Mouse (Mus musculus) liver, embryonic 14.5 days (tissue): ENCODE results near the gene Smc6. TPM values are rescaled to one million over a fixed set of nuclear protein-coding genes. Genes with fewer than 3 reads are reported as not detected.
A peak's percentile ranks its signal among the peaks of the same experiment; 100 is the strongest.

Experiments
- ATAC-seq: fragments of 200-750 bp; cut with Nextera tagmentation; 2 replicates; pipeline ENCODE4 v1.8.0; 2017; ENCODE audit warnings: moderate number of reproducible peaks, mild to moderate bottlenecking, moderate library complexity; ENCODE audit not compliant: insufficient read depth
- DNase-seq, 3 experiments: peaks; one replicate each; pipeline ENCODE4 v3.0.0-alpha.2; 2012 to 2013; ENCODE audit warnings: low read depth in 3 of 3, low spot score in 3 of 3
- H3K27ac ChIP-seq: fragments of 300-500 bp; sonication (generic); 2 replicates; pipeline ENCODE4 v1.5.1; 2014; ENCODE audit warnings: moderate library complexity, mild to moderate bottlenecking, control low read depth, inconsistent platforms
- H3K27me3 ChIP-seq: fragments of 300-500 bp; sonication (generic); 2 replicates; pipeline ENCODE4 v1.6.1; 2014; ENCODE audit warnings: mild to moderate bottlenecking, low read length, moderate library complexity; ENCODE audit not compliant: control insufficient read depth, insufficient read depth
- H3K36me3 ChIP-seq: fragments of 300-500 bp; sonication (generic); replicated peaks from 2 replicates; pipeline ENCODE4 v1.6.1; 2014; ENCODE audit warnings: low read depth; ENCODE audit not compliant: control insufficient read depth, insufficient read depth
- H3K4me1 ChIP-seq, 2 experiments: fragments of 200-500 bp in 1 of 2; fragments of 300-500 bp in 1 of 2; sonication (generic) in 1 of 2; replicated peaks; 2 replicates each; pipeline ENCODE4 v1.6.1; 2012 to 2014; ENCODE audit warnings: antibody characterized with exemption in 1 of 2, inconsistent platforms in 1 of 2, low read length in 1 of 2; ENCODE audit not compliant: control insufficient read depth in 2 of 2, insufficient read depth in 2 of 2
- H3K4me2 ChIP-seq: fragments of 300-500 bp; sonication (generic); 2 replicates; pipeline ENCODE4 v1.6.1; 2014; ENCODE audit warnings: low read depth, mild to moderate bottlenecking, control low read depth, moderate library complexity
- H3K4me3 ChIP-seq, 2 experiments: fragments of 200-500 bp in 1 of 2; fragments of 300-500 bp in 1 of 2; sonication (generic) in 1 of 2; 2 replicates each; pipeline ENCODE4 v1.5.1; 2012 to 2014; ENCODE audit warnings: low read depth in 2 of 2, low read length in 2 of 2, mild to moderate bottlenecking in 2 of 2, control low read depth in 1 of 2, inconsistent platforms in 1 of 2, moderate library complexity in 1 of 2; ENCODE audit not compliant: insufficient read depth in 1 of 2
- H3K9ac ChIP-seq: fragments of 300-500 bp; sonication (generic); replicated peaks from 2 replicates; pipeline ENCODE4 v1.6.1; 2014; ENCODE audit warnings: mild to moderate bottlenecking, control low read depth, moderate library complexity
- H3K9me3 ChIP-seq: fragments of 300-500 bp; sonication (generic); 2 replicates; pipeline ENCODE4 v1.6.1; 2016; ENCODE audit warnings: low read length, mixed read lengths; ENCODE audit not compliant: control insufficient read depth
- CTCF ChIP-seq: IDR thresholded peaks from 2 replicates; pipeline ENCODE4 v1.5.1; 2016; ENCODE audit warnings: antibody characterized with exemption, low read depth, control low read depth
- EP300 ChIP-seq: IDR thresholded peaks from 2 replicates; pipeline ENCODE4 v1.6.1; 2016; ENCODE audit warnings: antibody characterized with exemption, low read depth
- WGBS: fragments of 180-500 bp; shearing (Covaris S2); extraction: QIAGEN DNeasy Blood & Tissue Kit; methylation state at CpG from one replicate; pipeline ENCODE4 v1.1.7; 2014; ENCODE audit not compliant: insufficient replicate concordance; 5-methylcytosine and 5-hydroxymethylcytosine counted together
- polyA plus RNA-seq, 2 experiments: library from polyadenylated mRNA; depleted of rRNA in 1 of 2; stranded (reverse) in 1 of 2; unstranded in 1 of 2; fragments of >200 nt; fragmentation: Nextera tagmentation in 1 of 2; extraction: Ambion mirVana in 1 of 2; gene quantifications; 2 replicates each; pipeline versions ENCODE4 v1.2.1 to v1.2.3; 2012 to 2014

Gene Smc6
- polyA plus RNA-seq, 2 experiments = 25.1 to 63.1 TPM

- ATAC-seq = no peak
- WGBS = 7% methylated on average over 1 of the region's 1 CpGs
- Histone ChIP-seq H3K4me1 (no peaks in the 10 kb centered on the region), H3K27me3 (no peaks in the 10 kb centered on the region), H3K4me2 (no peak overlapping the region), H3K4me3 (no peak overlapping the region), H3K9ac (no peak overlapping the region), H3K27ac (no peak overlapping the region), H3K36me3 (no peaks in the 10 kb centered on the region), H3K9me3 (no peaks in the 10 kb centered on the region)
- TF ChIP-seq EP300 (no peak), CTCF (no peak)
- DNase-seq = no peak
These were observed 82.7 kb downstream of the Smc6 start for GRCm38 (mm10) chr12:11348423-11348822.

DNA sequence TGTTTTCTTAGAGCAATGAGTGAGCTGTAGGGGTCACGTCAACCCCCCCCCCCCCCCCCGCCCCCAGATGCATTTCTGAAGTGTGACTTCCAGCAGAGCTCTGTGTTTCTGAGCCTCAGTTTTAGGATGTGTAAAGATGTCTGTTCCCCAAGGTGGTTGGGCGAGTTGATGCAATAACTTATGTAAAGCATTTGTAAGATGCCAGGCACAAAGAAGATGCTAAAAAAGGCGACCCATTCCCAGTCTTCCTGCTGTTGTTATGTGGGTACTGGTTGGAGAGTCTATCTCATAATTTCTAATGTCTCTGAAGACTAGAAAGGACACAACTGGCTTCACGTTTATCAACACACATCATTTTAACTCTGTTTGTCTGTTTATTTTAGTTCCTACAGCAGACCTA is 84.2 kb downstream of the Smc6 start:
- TF ChIP-seq EP300 (no peak), CTCF (no peak)
- Histone ChIP-seq H3K27ac (no peak overlapping the region), H3K4me3 (no peak overlapping the region), H3K27me3 (no peaks in the 10 kb centered on the region), H3K9ac (no peak overlapping the region), H3K4me1 (no peaks in the 10 kb centered on the region), H3K4me2 (no peak overlapping the region), H3K36me3 (no peaks in the 10 kb centered on the region), H3K9me3 (no peaks in the 10 kb centered on the region)
- DNase-seq (no peak), ATAC-seq (no peak)
- 15% methylated on average over 5 of the region's 5 CpGs for WGBS

GRCm38 (mm10) chr12:11350895-11351294 is 85.2 kb downstream of the Smc6 start:
- Histone ChIP-seq H3K9me3 (no peaks in the 10 kb centered on the region), H3K4me2 (no peak overlapping the region), H3K9ac (no peak overlapping the region), H3K27ac (no peak overlapping the region), H3K4me1 (no peaks in the 10 kb centered on the region), H3K4me3 (no peak overlapping the region), H3K36me3 (no peaks in the 10 kb centered on the region), H3K27me3 (no peaks in the 10 kb centered on the region)
- ATAC-seq = no peak
- peak in 1 of 3 experiments; percentile 7 for DNase-seq
- peak; percentile 66 for TF ChIP-seq CTCF
- TF ChIP-seq EP300 = no peak
- 27% methylated on average over 5 of the region's 5 CpGs for WGBS

- Histone ChIP-seq H3K4me2 (no peak overlapping the region), H3K4me1 (no peaks in the 10 kb centered on the region), H3K9ac (no peak overlapping the region), H3K27me3 (no peaks in the 10 kb centered on the region), H3K4me3 (no peak overlapping the region), H3K27ac (no peak overlapping the region), H3K36me3 (no peaks in the 10 kb centered on the region), H3K9me3 (no peaks in the 10 kb centered on the region)
- WGBS = 70% methylated on average over 6 of the region's 6 CpGs
- ATAC-seq (no peak), DNase-seq (no peak)
- TF ChIP-seq CTCF = no peak
- no peak for TF ChIP-seq EP300
These were observed 96.7 kb downstream of the Smc6 start for GRCm38 (mm10) chr12:11362435-11362834.

- Histone ChIP-seq H3K4me2 (no peak overlapping the region), H3K27me3 (no peaks in the 10 kb centered on the region), H3K4me1 (no peaks in the 10 kb centered on the region), H3K9ac (no peak overlapping the region), H3K4me3 (no peak overlapping the region), H3K27ac (no peak overlapping the region), H3K9me3 (no peaks in the 10 kb centered on the region), H3K36me3 (no peaks in the 10 kb centered on the region)
- ATAC-seq (no peak), DNase-seq (no peak)
- TF ChIP-seq EP300 = no peak
- TF ChIP-seq CTCF = no peak
- 40% methylated on average over 6 of the region's 6 CpGs for WGBS
These were observed 99.2 kb downstream of the Smc6 start for GRCm38 (mm10) chr12:11364870-11365269.
